Mouse (Mus musculus) heart, postnatal 10 days (tissue): Measurements from ENCODE around the gene Nbr1. TPM values are rescaled to one million over a fixed set of nuclear protein-coding genes. Genes with fewer than 3 reads are reported as not detected.
A peak's percentile ranks its signal among the peaks of the same experiment; 100 is the strongest.
"Not testable (repeated sequence)": the region's sequence is repeated elsewhere in the genome, so short reads cannot be mapped to it uniquely, and the experiment has no call there.

Experiments used
- DNase-seq, 2 experiments: peaks; one replicate each; pipeline ENCODE4 v3.0.0; 2021
- intact Hi-C: fragments of 180-260 bp; cut with DNase I; formaldehyde crosslinking; loops from one replicate; pipeline ENCODE4 v1.15.1; 2025
- total RNA-seq, 2 experiments: library from RNA; stranded (reverse); gene quantifications; 2 replicates each; pipeline ENCODE4 v1.2.3; 2021

Gene Nbr1
- total RNA-seq, 2 experiments from 2014 or later, result 100 TPM

DNA sequence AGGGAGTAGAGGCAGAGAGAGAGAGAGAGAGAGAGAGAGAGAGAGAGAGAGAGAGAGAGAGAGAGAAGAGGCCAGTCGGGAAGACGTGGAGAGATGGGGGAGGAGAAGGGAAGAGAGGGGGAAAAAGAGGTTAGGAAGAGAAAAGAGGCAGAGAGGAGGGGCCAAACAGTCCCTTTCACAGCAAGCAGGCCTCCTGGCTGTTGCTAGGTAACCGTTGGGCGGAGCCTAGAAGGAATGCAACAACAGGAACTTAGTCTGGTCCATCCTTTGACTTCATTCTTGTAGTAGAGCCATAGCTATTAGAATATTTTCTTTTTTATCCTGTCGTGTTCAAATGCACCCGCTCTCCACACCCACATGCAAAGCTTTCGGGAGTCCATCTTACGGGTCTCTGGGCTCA lies 65.9 kb downstream of the Nbr1 start:
- intact Hi-C loops, result no loop called here
- peak in 1 of 2 experiments; percentile 28 for DNase-seq

GRCm38 (mm10) chr11:101618596-101618995 lies 66.6 kb downstream of the Nbr1 start:
- DNase-seq, result no peak
- intact Hi-C loops, result no loop called here

GRCm38 (mm10) chr11:101620022-101620655 lies 68.2 kb downstream of the Nbr1 start:
- intact Hi-C loops, DNase-seq: not testable (repeated sequence)

DNA sequence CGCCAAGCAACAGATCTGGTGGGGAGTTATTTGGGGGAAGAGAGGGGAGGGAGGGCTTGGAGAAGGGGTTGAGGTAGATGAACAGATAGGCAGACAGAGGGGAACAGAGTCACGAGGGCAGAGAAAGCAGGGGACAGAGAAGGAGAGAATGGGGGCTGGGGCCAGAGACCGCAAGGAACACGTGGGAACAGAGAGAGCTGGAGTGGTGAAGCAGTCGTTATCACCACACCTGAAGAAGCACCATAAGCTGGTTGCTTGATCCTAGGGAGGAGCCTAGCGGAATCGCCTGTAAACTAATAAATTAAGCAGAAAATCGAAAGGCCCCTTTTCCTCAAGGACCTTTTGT lies 74.7 kb downstream of the Nbr1 start:
- intact Hi-C loops, result no loop called here
- no peak for DNase-seq

- intact Hi-C loops, result loop anchor here (1.0 kb wide), 1 partner anchor 15 kb away; no protein-coding TSS in a partner anchor
- peak; percentile 82 to 87 for DNase-seq
Measured at GRCm38 (mm10) chr11:101626995-101627856, 75.3 kb downstream of the Nbr1 start, which contains the start of gene Rdm1. Gene Rdm1 (plus strand): TSS chr11:101627195.

GRCm38 (mm10) chr11:101627857-101628559 lies 76.1 kb downstream of the Nbr1 start:
- intact Hi-C loops, result loop anchor here (1.0 kb wide), 1 partner anchor 14 kb away; no protein-coding TSS in a partner anchor
- DNase-seq, result peak; percentile 91 to 95

DNA sequence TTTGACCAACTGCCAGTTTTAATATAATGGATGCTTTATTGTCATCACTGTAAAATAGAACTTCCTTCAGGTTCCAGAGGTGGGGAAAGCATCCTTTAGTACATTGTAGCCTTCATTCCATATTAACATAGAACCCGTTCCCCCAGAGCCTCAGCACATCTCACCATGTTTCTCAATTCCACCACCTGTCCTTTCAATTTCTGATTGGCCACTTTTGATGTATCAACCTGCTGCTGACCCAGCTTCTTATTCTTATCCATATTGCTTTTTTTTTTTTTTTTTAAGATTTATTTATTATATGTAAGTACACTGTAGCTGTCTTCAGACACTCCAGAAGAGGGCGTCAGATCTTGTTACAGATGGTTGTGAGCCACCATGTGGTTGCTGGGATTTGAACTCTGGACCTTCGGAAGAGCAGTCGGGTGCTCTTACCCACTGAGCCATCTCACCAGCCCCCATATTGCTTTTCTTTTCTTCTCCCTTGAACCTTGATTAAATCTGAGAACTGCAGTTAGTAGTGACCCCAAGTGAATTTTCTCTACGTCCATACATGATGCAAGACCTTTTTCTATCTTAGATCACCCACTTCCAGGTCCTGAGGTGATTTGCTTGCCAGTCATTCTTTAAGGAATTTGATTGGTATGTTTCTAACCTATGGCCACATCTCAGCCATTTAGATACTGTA lies 76.9 kb downstream of the Nbr1 start:
- intact Hi-C loops, DNase-seq: not testable (repeated sequence)

Other genes with a start within 250 kb of the Nbr1 start
- 100 to 1,000 TPM in 1 of 2 experiments, 10 to 100 TPM in 1; 94.3 to 109 TPM for gene Becn1, start 249.9 kb upstream of the Nbr1 start, total RNA-seq
- 10 to 100 TPM; 74.9 to 90.0 TPM for gene Psme3, start 235.9 kb upstream of the Nbr1 start, total RNA-seq
- 1 to 10 TPM; 2.5 to 3.1 TPM for gene Aoc2, start 227.1 kb upstream of the Nbr1 start, total RNA-seq
- gene Aoc3, start 221.5 kb upstream of the Nbr1 start, total RNA-seq, result 10 to 100 TPM; 39.0 to 49.9 TPM
- not detected for gene G6pc, start 184.6 kb upstream of the Nbr1 start, total RNA-seq
- 10 to 100 TPM; 17.9 to 19.2 TPM for gene Aarsd1, start 134.5 kb upstream of the Nbr1 start, total RNA-seq
- gene Gm27029, start 127.4 kb upstream of the Nbr1 start, total RNA-seq, result 1 to 10 TPM; 4.3 to 6.1 TPM
- 10 to 100 TPM; 11.1 to 12.4 TPM for gene Rundc1, start 127.1 kb upstream of the Nbr1 start, total RNA-seq
- 10 to 100 TPM; 37.4 to 39.7 TPM for gene Ptges3l, start 126.8 kb upstream of the Nbr1 start, total RNA-seq
- gene Rpl27, start 109.9 kb upstream of the Nbr1 start, total RNA-seq, result 10 to 100 TPM; 63.3 to 68.3 TPM
- 10 to 100 TPM; 12.9 to 13.7 TPM for gene Ifi35, start 103.7 kb upstream of the Nbr1 start, total RNA-seq
- gene Rnd2, start 87.2 kb upstream of the Nbr1 start, total RNA-seq, result 1 to 10 TPM; 6.5 to 8.4 TPM
- 10 to 100 TPM; 50.1 to 50.4 TPM for gene Vat1, start 85.9 kb upstream of the Nbr1 start, total RNA-seq
- 1 to 10 TPM; 2.8 to 4.7 TPM for gene Brca1, start 194 bp upstream of the Nbr1 start, total RNA-seq
- 1 to 10 TPM; 3.1 to 4.2 TPM for gene Tmem106a, start 30.1 kb downstream of the Nbr1 start, total RNA-seq
- gene Gm11634, start 47.1 kb downstream of the Nbr1 start, total RNA-seq, result not detected
- gene Rdm1, start 75.0 kb downstream of the Nbr1 start, total RNA-seq, result 10 to 100 TPM; 34.4 to 36.9 TPM
- 10 to 100 TPM; 22.6 to 27.5 TPM for gene Arl4d, start 113.4 kb downstream of the Nbr1 start, total RNA-seq
- 10 to 100 TPM; 19.0 to 21.0 TPM for gene Dhx8, start 180.8 kb downstream of the Nbr1 start, total RNA-seq
- gene Etv4, start 233.2 kb downstream of the Nbr1 start, total RNA-seq, result 1 to 10 TPM; 2.1 to 2.7 TPM